ENCODE assay signal across 8 mouse cellular contexts in genomic region chr5:118561086-118561987, GRCm38 (mm10). TPM values are rescaled to one million over a fixed set of nuclear protein-coding genes. Genes with fewer than 3 reads are reported as not detected.
DNase-seq lines count a peak whose midpoint lies in the region; ATAC-seq lines count a peak whose summit lies in the region.

No protein-coding gene starts in this region.

- H3K27ac ChIP-seq in hindbrain, embryonic 13.5 days = peak overlapping the region; percentile 99
- H3K27ac ChIP-seq in limb, embryonic 12.5 days = peak overlapping the region; percentile 92
- H3K27ac ChIP-seq in midbrain, embryonic 14.5 days (replicated peaks; ENCODE audit: low read depth, low read length) = peak overlapping the region; percentile 99
- H3K27ac ChIP-seq in stomach, embryonic 16.5 days (ENCODE audit: low read length) = peak overlapping the region; percentile 92

- H3K4me2 ChIP-seq in hindbrain, embryonic 13.5 days = peak overlapping the region; percentile 76
- peak overlapping the region; percentile 82 for H3K4me2 ChIP-seq in limb, embryonic 12.5 days
- H3K4me2 ChIP-seq in midbrain, embryonic 14.5 days (ENCODE audit: low read length) = peak overlapping the region; percentile 74
- H3K4me2 ChIP-seq in stomach, embryonic 16.5 days (ENCODE audit: low read depth, low read length) = peak overlapping the region; percentile 64

- peak; percentile 16 for ATAC-seq in erythroid progenitor cell, adult 5-6 weeks (replicated peaks; ENCODE audit: low FRiP score, poor library complexity, severe bottlenecking)
- ATAC-seq in hindbrain, embryonic 13.5 days (ENCODE audit: low FRiP score) = no peak
- ATAC-seq in limb, embryonic 12.5 days (ENCODE audit: insufficient number of reproducible peaks, insufficient read depth, low FRiP score, low TSS enrichment, low read depth) = peak; percentile 13; the same call in 1 of the 2 replicates
- ATAC-seq in midbrain, embryonic 14.5 days (ENCODE audit: low FRiP score, low TSS enrichment) = no peak
- ATAC-seq in stomach, embryonic 16.5 days (ENCODE audit: insufficient read depth, low FRiP score) = 0 out of 2 replicates have a peak, but pooled peaks have one; percentile 0

- 0 out of 2 replicates have a peak, but pooled peaks cover 5% of the 10 kb centered on the region for H3K27me3 ChIP-seq in hindbrain, embryonic 13.5 days
- peaks cover 8% of the 10 kb centered on the region; the same call in 1 of the 2 replicates for H3K27me3 ChIP-seq in limb, embryonic 12.5 days
- no peaks in the 10 kb centered on the region; the same call in 1 of the 2 replicates for H3K27me3 ChIP-seq in midbrain, embryonic 14.5 days (ENCODE audit: control insufficient read depth, insufficient read depth, low read length)
- H3K27me3 ChIP-seq in stomach, embryonic 16.5 days (ENCODE audit: control insufficient read depth, insufficient read depth, low read length) = no peaks in the 10 kb centered on the region; the same call in 1 of the 2 replicates

- peak; percentile 46 to 83 for DNase-seq in adrenal gland, adult (ENCODE audit: inconsistent age in 2 of 2, low spot score in 1 of 2)
- DNase-seq in adrenal gland, adult 8-10 months = no peak
- peak; percentile 61 for DNase-seq in adipocyte (ENCODE audit: low spot score)
- peak; percentile 63 for DNase-seq in midbrain, embryonic 14.5 days

- H3K9me3 ChIP-seq in hindbrain, embryonic 13.5 days = no peaks in the 10 kb centered on the region
- no peaks in the 10 kb centered on the region for H3K9me3 ChIP-seq in limb, embryonic 12.5 days
- no peaks in the 10 kb centered on the region for H3K9me3 ChIP-seq in midbrain, embryonic 14.5 days (ENCODE audit: control insufficient read depth, low read length)
- H3K9me3 ChIP-seq in stomach, embryonic 16.5 days (replicated peaks; ENCODE audit: control insufficient read depth, low read length) = no peaks in the 10 kb centered on the region

- peaks cover 53% of the 10 kb centered on the region for H3K4me1 ChIP-seq in hindbrain, embryonic 13.5 days (replicated peaks)
- H3K4me1 ChIP-seq in limb, embryonic 12.5 days (replicated peaks) = peaks cover 51% of the 10 kb centered on the region
- H3K4me1 ChIP-seq in midbrain, embryonic 14.5 days (ENCODE audit: control insufficient read depth, insufficient read depth, low read length) = peaks cover 43% of the 10 kb centered on the region
- H3K4me1 ChIP-seq in stomach, embryonic 16.5 days (ENCODE audit: control insufficient read depth, insufficient read depth, low read length) = peaks cover 34% of the 10 kb centered on the region

- peak overlapping the region; percentile 94 for H3K9ac ChIP-seq in hindbrain, embryonic 13.5 days
- H3K9ac ChIP-seq in limb, embryonic 12.5 days (replicated peaks) = peak overlapping the region; percentile 90
- peak overlapping the region; percentile 92 for H3K9ac ChIP-seq in midbrain, embryonic 14.5 days (replicated peaks; ENCODE audit: low read length)
- peak overlapping the region; percentile 87 for H3K9ac ChIP-seq in stomach, embryonic 16.5 days (ENCODE audit: low read length)

- under 1% methylated on average over 59 of the region's 59 CpGs for WGBS in hindbrain, embryonic 13.5 days
- WGBS in limb, embryonic 12.5 days = under 1% methylated on average over 56 of the region's 59 CpGs
- under 1% methylated on average over 59 of the region's 59 CpGs for WGBS in midbrain, embryonic 14.5 days
- WGBS in stomach, embryonic 16.5 days = under 1% methylated on average over 57 of the region's 59 CpGs

- H3K36me3 ChIP-seq in hindbrain, embryonic 13.5 days = no peaks in the 10 kb centered on the region
- no peaks in the 10 kb centered on the region for H3K36me3 ChIP-seq in limb, embryonic 12.5 days
- no peaks in the 10 kb centered on the region for H3K36me3 ChIP-seq in midbrain, embryonic 14.5 days (ENCODE audit: control insufficient read depth, insufficient read depth, low read length)
- H3K36me3 ChIP-seq in stomach, embryonic 16.5 days (ENCODE audit: control insufficient read depth, insufficient read depth, low read length) = no peaks in the 10 kb centered on the region

- peak overlapping the region; percentile 81 for H3K4me3 ChIP-seq in hindbrain, embryonic 13.5 days
- H3K4me3 ChIP-seq in limb, embryonic 12.5 days (replicated peaks) = peak overlapping the region; percentile 80
- H3K4me3 ChIP-seq in midbrain, embryonic 14.5 days (replicated peaks; ENCODE audit: low read depth, low read length) = peak overlapping the region; percentile 85
- H3K4me3 ChIP-seq in stomach, embryonic 16.5 days (replicated peaks; ENCODE audit: low read length) = peak overlapping the region; percentile 78

RNA-seq across cellular contexts. Expression of gene Med13l, which starts 0.9 kb away (rescaled TPM):
- total RNA-seq in adrenal gland, adult 8-10 months (2022) = 10 to 100 TPM; 30.6 to 46.4 (median 40.2) TPM
- total RNA-seq in erythroid progenitor cell, adult 5-6 weeks (2015; ENCODE audit: low replicate concordance) = 129 and 136 TPM in 2 replicates
- total RNA-seq in erythroid progenitor cell, adult 5-6 weeks (2017; ENCODE audit: low replicate concordance) = 166 and 173 TPM in 2 replicates
- polyA plus RNA-seq in hindbrain, embryonic 13.5 days (2015; fragmentation: Nextera tagmentation; extraction: Ambion mirVana) = 15.3 and 16.3 TPM in 2 replicates
- 17.0 and 17.1 TPM in 2 replicates for polyA plus RNA-seq in limb, embryonic 12.5 days (2016; fragmentation: Nextera tagmentation; extraction: Ambion mirVana)
- 17.0 and 20.5 TPM in 2 replicates for polyA plus RNA-seq in midbrain, embryonic 14.5 days (2014; fragmentation: Nextera tagmentation; extraction: Ambion mirVana)
- 9.9 and 10.4 TPM in 2 replicates for polyA plus RNA-seq in stomach, embryonic 16.5 days (2015; fragmentation: Nextera tagmentation; extraction: Ambion mirVana)

Comparison
In these comparisons a context has a peak if more than half of its experiments do, and no peak if none do; other contexts are left out.
1. ATAC-seq: peak in erythroid progenitor cell, adult 5-6 weeks (single experiment), limb, embryonic 12.5 days (single experiment) and stomach, embryonic 16.5 days (single experiment); none in hindbrain, embryonic 13.5 days (single experiment) and midbrain, embryonic 14.5 days (single experiment).
2. Peak in every context shown above with its lines, with median percentiles within 50 percentile points of each other: H3K27ac ChIP-seq, H3K4me2 ChIP-seq, H3K4me3 ChIP-seq and H3K9ac ChIP-seq.